Mouse (Mus musculus) bone marrow macrophage, adult 2 months (primary cell): ENCODE data around the gene Psma1.

Source experiments
- CTCF ChIP-seq: IDR thresholded peaks from 2 replicates; pipeline ENCODE4 v1.5.1; 2012; ENCODE audit warnings: low read depth, mild to moderate bottlenecking, low read length, moderate library complexity
- POLR2A ChIP-seq: IDR thresholded peaks from 2 replicates; pipeline ENCODE4 v1.6.1; 2012; ENCODE audit warnings: mild to moderate bottlenecking, low read depth, low read length, borderline replicate concordance

- no peak for TF ChIP-seq POLR2A
- TF ChIP-seq CTCF = no peak
Observed at GRCm38 (mm10) chr7:114276005-114276752, at the start of gene Psma1.
